Mouse (Mus musculus): Measurements from ENCODE around the gene Usp47.
"Not testable (repeated sequence)": the region's sequence is repeated elsewhere in the genome, so short reads cannot be mapped to it uniquely, and the experiment has no call there.

Usp47 gene

DNA sequence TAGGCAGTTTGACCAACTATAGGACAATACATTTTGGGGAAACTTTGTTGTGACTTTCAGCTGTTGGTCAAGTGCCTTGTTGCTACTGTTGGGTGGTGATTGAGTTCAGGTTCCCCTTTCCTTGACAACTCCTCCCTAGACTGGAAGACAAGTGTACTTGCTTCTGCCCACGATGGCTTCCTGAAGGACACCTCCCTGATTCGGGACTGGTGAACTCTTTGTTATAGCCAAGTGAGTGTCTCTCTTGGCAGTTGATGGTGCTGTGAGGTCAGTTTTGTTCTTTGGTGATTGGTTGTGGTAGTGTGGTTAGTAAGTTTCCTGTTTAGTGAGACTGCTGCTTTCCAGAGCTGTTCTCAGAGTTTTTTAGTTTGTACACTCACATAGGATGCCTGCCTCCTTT, 19.5 kb downstream of the Usp47 start:
- no peak for DNase-seq

DNA sequence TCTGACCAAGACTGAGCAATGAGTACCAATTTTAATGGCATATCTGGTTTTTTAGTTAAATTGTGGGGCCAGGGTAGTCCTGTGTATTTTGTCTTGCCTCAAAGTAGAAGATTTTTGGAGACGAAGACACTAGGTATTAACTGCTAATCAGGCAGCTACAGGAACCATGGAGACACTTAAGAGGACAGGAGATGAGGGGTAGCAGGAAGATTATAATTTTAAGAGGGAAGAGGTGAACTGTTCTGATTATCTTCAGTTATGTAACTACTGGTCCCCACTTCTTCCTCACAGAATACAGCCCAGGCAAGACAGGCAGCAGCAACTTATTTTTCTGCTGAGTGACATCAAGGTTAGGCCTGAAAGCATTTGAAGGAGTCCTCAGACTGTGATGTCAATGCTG, 21.9 kb downstream of the Usp47 start:
- no peak for DNase-seq

DNA sequence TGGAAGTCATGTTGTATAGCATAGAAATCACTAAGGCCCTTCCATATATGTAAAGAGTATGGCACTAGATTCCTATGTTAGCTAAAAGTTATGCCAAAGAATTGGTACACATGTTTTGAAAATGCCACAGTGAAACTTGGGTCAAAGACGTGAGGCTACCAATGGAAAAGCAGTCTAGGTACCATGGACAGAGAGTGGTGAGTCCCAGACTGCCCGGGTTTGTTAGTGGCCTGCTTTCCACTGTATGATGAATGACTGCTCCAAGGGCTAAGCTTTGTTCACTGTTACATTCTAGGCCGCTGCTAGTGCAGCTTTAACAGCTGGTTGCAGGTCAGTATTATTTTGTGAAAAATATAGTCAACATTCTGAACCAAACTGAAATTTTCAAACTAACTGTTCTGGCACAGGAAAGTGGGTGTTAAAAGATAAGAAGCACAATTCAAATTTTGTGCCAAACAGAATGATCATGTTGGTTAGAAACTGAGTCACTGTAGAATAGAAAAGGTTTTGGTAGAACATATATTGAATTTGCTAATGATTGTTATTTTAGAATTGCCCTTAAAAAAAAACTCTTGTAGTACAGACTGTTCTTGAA, 22.6 kb downstream of the Usp47 start:
- no peak for DNase-seq

- no peak for DNase-seq
These were observed 25.3 kb downstream of the Usp47 start for GRCm38 (mm10) chr7:112048643-112049042.

- no peak for DNase-seq
These were observed 30.4 kb downstream of the Usp47 start for GRCm38 (mm10) chr7:112053667-112054066.

DNA sequence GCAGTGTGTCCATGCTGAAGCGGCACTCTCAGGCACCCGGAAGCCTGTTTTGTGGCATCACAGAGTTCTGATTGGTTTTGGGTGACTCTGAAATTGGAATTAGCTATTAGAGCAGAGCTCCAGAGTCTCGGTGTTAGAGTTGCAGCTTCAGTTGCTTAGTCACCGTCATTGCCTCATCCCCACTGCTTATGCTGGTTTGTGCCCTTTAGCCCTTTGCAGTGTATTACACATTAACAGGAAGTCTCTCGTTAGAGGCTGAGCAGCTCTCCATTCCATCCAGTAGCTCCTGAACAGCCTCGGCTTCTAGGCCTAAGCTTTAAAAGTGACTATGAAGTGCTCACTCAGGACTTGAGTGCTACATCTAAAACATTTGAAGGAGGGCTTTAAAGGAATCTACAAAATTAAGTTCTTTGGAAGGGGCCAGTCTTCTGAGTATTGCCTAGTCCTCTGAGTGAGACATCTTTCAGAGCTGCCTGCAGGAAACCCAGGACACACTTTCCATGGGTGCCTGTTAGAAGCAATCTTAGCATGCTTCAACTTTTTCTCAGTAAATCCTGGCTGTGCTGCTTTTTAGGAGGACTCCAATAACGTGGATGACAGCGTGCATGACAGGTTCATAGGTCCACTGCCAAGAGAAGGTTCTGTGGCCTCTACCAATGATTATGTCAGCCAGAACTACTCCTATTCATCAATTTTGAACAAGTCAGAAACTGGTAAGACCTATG, 32.8 kb downstream of the Usp47 start:
- DNase-seq = peak; percentile 56 to 82

GRCm38 (mm10) chr7:112074868-112075267, 51.6 kb downstream of the Usp47 start:
- no peak for DNase-seq

DNA sequence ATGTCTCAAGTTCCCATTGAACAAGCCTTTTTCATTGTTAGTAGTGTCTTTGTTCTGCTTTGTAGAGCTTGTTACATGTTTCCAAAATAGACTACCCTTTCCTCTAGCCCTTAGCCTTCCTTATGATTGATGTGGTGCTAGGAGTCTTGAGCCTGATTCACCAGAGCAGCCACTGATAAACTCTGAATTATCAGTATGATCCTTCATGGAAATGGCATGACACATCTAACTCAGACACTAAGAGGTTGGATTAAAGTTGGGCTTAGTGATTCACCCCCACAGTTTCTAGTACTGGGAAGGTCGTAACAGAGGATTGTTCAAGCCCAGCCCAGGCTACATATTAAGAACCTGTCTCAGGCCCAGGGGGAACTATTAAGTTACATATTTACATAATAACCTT, 59.3 kb downstream of the Usp47 start:
- no peak for DNase-seq

DNA sequence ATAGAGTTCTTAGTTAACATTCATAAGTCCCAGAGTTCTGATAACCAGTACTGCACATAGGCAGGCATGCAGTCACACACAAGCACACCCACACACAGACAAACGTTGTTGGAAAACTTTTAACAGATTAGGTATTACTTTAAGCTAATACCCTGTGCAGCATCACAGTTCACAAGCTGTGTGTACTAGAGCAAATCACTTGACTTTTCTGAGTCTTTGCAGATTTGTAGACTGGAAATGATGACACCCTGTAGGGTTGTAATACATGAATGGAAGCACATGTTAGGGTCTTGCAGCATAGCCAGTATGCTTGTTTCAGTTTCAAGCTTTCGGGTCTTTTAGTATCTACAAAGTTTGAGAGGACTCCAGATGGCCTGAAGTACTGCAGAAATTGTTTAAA, 60.9 kb downstream of the Usp47 start:
- DNase-seq = no peak

DNA sequence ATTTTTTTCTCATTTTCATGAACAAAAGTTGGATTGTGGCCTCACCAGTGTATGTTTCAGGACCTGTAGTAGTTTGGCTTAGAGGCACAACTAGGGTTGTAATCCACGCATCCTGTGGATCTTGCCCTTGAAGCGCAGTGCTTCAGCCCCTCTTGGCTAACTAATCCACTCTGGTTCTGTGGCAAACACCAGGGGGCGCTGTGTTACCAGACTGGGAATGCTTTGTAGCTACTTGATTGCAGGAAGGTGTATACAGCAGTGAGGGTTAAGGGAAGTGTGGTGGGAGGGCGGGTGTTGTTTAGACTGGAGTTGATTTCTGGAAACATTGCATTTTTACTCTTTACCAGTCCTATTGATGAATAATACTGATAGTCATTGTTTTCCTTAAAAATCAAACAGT, 61.8 kb downstream of the Usp47 start:
- peak; percentile 80 to 95 for DNase-seq

DNA sequence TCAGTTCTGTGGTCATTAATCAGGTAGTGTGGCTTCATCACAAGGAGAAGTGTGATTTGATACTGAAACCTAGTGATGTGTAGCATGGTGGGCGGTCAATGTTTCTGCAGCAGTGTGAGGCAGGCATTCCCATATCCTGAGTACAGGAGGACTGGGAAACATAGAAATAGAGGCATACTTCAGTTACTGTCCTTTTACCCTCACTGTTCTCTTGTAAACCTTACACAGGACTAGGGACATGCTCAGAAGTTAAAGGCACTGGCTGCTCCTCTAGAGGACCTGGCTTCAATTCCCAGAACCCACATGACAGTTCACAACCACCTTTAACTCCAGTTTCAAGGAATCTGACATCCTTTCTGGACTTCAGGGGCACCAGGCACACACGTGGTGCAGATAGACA, 62.9 kb downstream of the Usp47 start:
- no peak for DNase-seq

- not testable (repeated sequence) for DNase-seq
These were observed 71.6 kb downstream of the Usp47 start for GRCm38 (mm10) chr7:112094923-112095322.

GRCm38 (mm10) chr7:112100887-112101286, 77.6 kb downstream of the Usp47 start:
- DNase-seq = no peak

DNA sequence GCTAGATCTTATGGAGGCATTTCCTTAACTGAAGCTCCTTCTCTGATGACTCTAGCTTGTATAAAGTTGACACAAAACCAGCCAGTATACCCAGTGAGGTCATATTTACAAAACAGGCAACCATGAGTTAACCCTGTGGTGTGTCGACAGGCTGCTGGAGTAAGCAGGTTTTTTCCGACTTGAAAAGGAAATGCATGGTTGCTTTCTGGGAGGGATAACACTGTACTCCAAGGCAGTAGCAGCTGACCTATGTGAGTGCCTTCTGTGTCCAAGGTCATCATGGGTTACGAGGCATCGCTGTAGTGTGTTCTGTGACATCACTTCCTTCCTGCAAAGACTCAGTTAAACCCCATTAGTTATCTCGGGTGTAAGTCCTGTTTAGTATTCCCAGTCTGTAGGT, 79.6 kb downstream of the Usp47 start:
- no peak for DNase-seq

DNA sequence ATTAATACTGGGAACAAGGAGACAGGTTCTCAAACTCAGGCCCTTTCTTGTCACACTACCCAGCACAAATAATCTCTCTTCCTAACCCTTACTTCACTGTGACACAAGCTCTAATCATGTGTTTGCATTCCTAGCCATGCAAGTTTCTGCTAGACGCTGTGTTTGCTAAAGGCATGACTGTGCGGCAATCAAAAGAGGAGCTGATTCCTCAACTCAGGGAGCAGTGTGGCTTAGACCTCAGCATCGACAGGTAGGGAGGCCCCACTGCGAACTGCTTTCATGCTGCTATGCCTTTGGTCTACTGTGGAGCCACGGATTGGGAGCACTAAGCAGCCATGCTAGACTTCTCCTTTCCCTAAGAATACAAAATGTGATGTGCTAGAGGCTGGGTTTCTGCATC, 80.5 kb downstream of the Usp47 start:
- no peak for DNase-seq

GRCm38 (mm10) chr7:112108757-112109156, 85.5 kb downstream of the Usp47 start:
- no peak for DNase-seq

DNA sequence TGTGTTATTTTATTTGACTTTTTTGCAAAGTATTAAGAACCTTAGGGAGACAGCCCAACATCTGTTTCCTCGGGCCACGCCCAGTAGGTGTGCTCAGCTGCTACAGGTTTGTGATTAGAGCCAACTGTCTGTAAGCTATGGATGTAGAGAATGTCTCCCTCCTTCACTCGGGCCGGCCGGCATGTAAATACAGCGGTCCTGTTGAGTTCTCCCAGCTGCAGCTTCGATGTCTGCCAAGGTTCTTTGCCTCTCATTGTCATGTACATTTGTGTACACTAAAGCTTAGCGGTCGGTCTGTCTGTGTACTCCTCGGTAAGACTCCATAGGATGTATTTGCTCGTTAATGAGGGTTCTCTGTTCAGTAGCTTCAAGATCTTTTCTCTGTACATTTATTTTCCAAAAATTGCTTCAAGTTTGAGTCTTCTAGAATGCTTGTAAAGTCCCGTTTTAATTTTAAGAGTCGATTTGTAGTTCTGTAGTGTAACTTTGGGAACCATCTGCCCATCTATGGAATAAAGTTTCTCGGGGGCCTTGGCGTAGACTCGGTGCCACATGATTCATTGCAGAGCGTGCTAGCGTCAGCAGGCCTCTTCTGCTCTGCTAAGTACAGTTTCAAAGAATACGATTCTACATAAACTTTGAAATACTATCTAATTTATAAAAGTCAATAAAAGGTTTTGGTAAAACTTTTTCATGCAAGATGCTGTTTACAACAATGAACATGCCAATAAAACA, 87.5 kb downstream of the Usp47 start:
- DNase-seq = no peak

DNA sequence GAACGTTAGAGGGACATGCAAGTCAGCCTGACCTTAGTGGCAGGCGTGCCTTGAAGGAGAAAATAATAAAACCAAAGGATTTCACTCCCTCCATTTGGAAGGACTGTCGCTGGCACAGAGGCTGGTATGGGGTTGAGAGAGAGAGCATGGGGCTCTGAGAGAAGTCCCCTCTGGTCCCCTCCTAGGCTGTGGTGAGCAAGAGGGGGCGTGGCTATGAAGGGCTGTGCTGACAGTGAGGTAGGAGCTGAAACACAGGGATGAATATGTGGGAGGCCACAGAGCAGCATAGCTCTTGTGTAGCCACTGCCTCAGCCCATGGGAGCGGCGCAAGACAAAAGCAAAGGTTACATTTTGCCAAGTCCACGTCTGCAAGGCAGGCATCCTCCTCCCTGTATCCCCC, 94.2 kb downstream of the Usp47 start:
- no peak for DNase-seq

DNA sequence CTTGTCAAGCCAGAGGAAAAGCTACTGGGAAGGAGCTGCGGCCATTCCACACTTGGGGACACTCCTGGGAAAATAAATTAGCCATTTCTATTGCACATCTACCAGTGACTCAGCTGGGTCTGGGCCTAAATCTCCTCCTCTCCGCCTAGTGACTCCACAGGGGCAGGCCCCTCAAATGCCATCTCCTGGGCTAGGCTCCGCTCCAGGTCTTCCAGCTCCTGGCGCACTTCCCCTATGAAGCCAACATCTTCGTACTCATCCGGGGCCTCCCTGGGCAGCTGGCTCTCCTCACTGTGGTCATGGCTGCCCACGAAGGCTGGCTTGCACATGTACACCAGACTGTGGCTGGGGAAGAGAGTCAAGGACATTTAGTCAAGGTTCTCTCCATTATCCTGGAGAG, 94.8 kb downstream of the Usp47 start:
- no peak for DNase-seq

DNA sequence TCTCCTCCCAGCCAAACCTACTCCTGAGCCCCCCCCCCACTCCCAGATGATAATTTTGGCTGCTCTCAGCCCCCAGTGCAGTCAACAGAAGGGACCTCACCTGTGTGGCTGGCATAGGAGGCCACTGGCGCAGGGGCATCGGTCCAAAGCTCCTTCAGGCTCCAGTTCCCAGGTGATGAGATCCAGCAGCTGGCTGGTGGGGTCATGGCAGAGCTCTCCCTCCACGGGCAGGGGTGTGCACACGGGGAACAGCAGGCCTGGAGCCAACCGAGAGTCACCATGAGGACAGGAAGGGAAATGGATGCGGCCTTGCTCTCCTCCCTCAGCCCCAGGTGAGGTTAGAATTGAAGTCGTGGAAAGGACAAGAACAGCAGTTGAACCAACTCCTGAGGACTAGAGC, 95.9 kb downstream of the Usp47 start:
- no peak for DNase-seq

GRCm38 (mm10) chr7:112120861-112121810, 97.8 kb downstream of the Usp47 start:
- peak; percentile 58 to 75 for DNase-seq

- no peak for DNase-seq
These were observed 98.7 kb downstream of the Usp47 start for GRCm38 (mm10) chr7:112121866-112122500.

Data from kidney, postnatal 36 days (tissue).